Mouse (Mus musculus): ENCODE data around the gene Rae1. TPM values are rescaled to one million over a fixed set of nuclear protein-coding genes. Genes with fewer than 3 reads are reported as not detected.

The Rae1 gene
- polyA plus RNA-seq, 1 experiment from 2014 or later: 156 TPM

DNA sequence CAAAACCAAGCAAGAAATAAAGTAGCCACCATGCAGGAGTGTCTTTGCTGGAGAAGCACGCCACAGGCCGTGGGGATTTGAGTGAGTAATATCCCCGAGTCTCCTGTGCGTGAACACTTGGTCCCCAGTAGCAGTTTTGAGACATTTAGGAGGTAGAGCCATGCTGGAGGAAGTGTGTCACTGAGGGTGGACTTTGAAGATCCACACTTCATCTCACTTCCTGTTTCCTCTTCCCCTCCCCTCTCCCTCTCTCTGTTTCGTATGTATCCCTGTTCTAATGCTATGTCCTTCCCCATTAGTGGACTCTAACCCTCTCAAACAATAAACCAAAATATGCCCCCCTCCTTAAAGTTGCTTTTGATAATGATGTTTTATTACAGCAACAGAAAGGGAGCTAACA is 33.4 kb upstream of the Rae1 start:
- no peaks in the 10 kb centered on the region for H3K9me3 ChIP-seq (ENCODE audit: control insufficient read depth, low read length)
- no peaks in the 10 kb centered on the region for H3K4me1 ChIP-seq (replicated peaks; ENCODE audit: control insufficient read depth, insufficient read depth, low read length)
- no peak overlapping the region for H3K4me3 ChIP-seq (replicated peaks; ENCODE audit: low read length)
- WGBS: 84% methylated on average over 5 of the region's 5 CpGs
- no peaks in the 10 kb centered on the region for H3K36me3 ChIP-seq (ENCODE audit: control insufficient read depth, insufficient read depth)
- no peak overlapping the region for H3K4me2 ChIP-seq (ENCODE audit: low read length)
- no peaks in the 10 kb centered on the region for H3K27me3 ChIP-seq (replicated peaks; ENCODE audit: control insufficient read depth, insufficient read depth, low read length)
- no peak for ATAC-seq
- no peak overlapping the region for H3K27ac ChIP-seq (ENCODE audit: low read length)
- H3K9ac ChIP-seq (replicated peaks; ENCODE audit: low read depth, low read length): no peak overlapping the region

DNA sequence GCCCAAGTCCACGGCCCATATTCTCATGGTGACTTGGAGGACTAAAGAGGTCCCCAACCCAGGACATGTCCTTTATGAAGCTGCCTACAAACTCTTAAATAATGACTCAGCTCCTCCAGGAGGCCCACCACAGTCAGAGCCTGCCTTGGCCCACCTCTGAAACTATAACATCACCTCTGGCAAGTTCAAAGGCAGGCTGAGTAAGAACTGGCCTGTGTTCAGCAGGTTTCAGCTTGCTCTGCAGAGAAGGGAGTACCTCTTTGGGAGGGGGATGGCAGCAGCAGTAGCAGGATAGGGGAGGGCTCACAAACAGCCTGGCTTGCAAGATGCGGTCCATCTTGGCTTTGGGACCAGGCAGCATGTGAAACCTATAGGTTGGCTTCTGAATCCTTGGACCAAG is 28.1 kb upstream of the Rae1 start:
- no peaks in the 10 kb centered on the region for H3K9me3 ChIP-seq (ENCODE audit: control insufficient read depth, low read length)
- ATAC-seq: no peak
- 94% methylated on average over 2 of the region's 2 CpGs for WGBS
- H3K4me1 ChIP-seq (replicated peaks; ENCODE audit: control insufficient read depth, insufficient read depth, low read length): peaks cover under 1% of the 10 kb centered on the region
- no peak overlapping the region for H3K4me2 ChIP-seq (ENCODE audit: low read length)
- H3K27ac ChIP-seq (ENCODE audit: low read length): no peak overlapping the region
- no peaks in the 10 kb centered on the region for H3K27me3 ChIP-seq (replicated peaks; ENCODE audit: control insufficient read depth, insufficient read depth, low read length)
- no peak overlapping the region for H3K4me3 ChIP-seq (replicated peaks; ENCODE audit: low read length)
- no peaks in the 10 kb centered on the region for H3K36me3 ChIP-seq (ENCODE audit: control insufficient read depth, insufficient read depth)
- H3K9ac ChIP-seq (replicated peaks; ENCODE audit: low read depth, low read length): no peak overlapping the region

DNA sequence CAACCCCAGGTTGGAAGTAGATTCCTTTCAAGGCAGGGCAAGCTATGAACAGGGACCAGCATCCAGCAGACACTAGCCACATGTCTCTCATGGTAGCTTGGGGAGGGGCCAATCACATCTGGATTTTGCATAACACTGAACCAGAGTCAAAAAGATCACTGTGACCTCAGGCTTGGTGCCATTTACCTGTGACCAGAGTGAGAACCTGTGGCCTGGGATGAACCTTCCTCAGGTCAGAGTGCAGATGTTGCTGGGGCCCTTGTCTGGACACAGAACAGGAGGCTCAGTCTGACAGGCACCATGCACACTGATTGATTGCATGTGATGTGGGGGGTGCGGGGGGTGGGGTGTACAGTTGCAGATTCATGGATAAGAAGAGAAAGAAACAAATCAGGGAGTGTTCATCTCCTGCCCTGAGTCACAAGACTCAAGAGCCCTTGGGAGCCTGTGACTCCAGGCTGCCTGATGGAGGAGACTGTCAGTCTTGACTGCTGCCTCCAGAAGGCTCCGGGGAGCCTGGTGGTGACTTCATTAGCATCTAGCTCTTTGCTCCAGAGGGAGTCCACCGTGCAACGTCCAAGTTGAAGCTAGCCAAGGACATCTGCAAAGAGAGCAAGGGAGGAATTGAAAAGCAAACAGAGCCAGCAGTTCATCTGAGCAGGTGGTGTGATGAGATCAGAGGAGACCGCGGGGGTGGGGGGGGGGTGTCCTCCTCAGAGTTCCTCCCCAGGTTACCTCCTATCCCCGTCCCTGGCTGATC is 25.9 kb upstream of the Rae1 start:
- Histone ChIP-seq H3K4me3 (replicated peaks; ENCODE audit: low read length) (no peak overlapping the region), H3K27me3 (replicated peaks; ENCODE audit: control insufficient read depth, insufficient read depth, low read length) (no peaks in the 10 kb centered on the region), H3K27ac (ENCODE audit: low read length) (no peak overlapping the region), H3K9me3 (ENCODE audit: control insufficient read depth, low read length) (no peaks in the 10 kb centered on the region), H3K36me3 (ENCODE audit: control insufficient read depth, insufficient read depth) (no peaks in the 10 kb centered on the region), H3K4me1 (replicated peaks; ENCODE audit: control insufficient read depth, insufficient read depth, low read length) (peaks cover 12% of the 10 kb centered on the region), H3K9ac (replicated peaks; ENCODE audit: low read depth, low read length) (no peak overlapping the region), H3K4me2 (ENCODE audit: low read length) (no peak overlapping the region)
- ATAC-seq: no peak
- WGBS: 28% methylated on average over 7 of the region's 7 CpGs

DNA sequence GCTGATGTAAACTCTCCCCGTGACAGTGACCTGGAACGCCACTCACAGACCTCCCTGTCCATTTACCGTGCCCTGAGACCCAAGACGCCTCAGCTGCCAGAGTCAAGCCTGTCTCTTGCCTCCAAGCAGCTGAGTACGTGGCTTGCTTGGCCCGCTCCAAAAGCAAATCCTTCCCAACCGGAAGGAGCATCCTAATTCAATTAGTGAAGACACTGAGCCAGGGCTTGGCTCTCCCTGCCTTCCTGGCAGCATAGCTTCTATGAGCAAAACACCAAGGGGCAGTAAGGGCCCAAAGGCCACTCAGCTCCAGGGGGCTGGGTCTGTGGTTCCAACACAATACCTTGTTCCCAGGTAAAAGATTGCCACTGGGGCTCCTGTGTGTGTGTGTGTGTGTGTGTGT is 25.2 kb upstream of the Rae1 start:
- peaks cover 12% of the 10 kb centered on the region for H3K4me1 ChIP-seq (replicated peaks; ENCODE audit: control insufficient read depth, insufficient read depth, low read length)
- H3K4me3 ChIP-seq (replicated peaks; ENCODE audit: low read length): no peak overlapping the region
- H3K36me3 ChIP-seq (ENCODE audit: control insufficient read depth, insufficient read depth): no peaks in the 10 kb centered on the region
- H3K9ac ChIP-seq (replicated peaks; ENCODE audit: low read depth, low read length): no peak overlapping the region
- WGBS: 34% methylated on average over 7 of the region's 7 CpGs
- no peak overlapping the region for H3K27ac ChIP-seq (ENCODE audit: low read length)
- no peaks in the 10 kb centered on the region for H3K27me3 ChIP-seq (replicated peaks; ENCODE audit: control insufficient read depth, insufficient read depth, low read length)
- H3K9me3 ChIP-seq (ENCODE audit: control insufficient read depth, low read length): no peaks in the 10 kb centered on the region
- ATAC-seq: no peak
- no peak overlapping the region for H3K4me2 ChIP-seq (ENCODE audit: low read length)

DNA sequence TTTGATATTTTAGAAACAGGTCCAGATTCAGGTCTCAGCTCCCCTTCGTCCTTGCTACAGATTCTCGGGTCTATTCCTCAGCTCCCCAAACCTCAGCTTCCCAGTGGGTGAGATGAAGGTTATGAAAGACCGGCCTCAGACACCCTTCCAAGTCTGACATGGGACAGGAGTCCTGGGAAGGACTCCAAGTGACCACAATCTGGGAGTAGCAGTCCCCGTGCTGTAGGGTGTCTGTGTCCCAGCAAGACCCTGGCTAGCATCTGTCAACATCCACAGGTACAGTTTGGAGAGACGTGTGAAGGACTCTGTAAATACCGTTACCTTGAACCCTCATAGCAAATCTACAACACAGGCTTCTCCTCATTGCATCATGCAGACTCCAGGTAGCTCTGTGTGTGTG is 24.8 kb upstream of the Rae1 start:
- H3K4me2 ChIP-seq (ENCODE audit: low read length): no peak overlapping the region
- H3K4me3 ChIP-seq (replicated peaks; ENCODE audit: low read length): no peak overlapping the region
- H3K9me3 ChIP-seq (ENCODE audit: control insufficient read depth, low read length): no peaks in the 10 kb centered on the region
- ATAC-seq: no peak
- H3K4me1 ChIP-seq (replicated peaks; ENCODE audit: control insufficient read depth, insufficient read depth, low read length): peaks cover 12% of the 10 kb centered on the region
- no peaks in the 10 kb centered on the region for H3K27me3 ChIP-seq (replicated peaks; ENCODE audit: control insufficient read depth, insufficient read depth, low read length)
- H3K27ac ChIP-seq (ENCODE audit: low read length): no peak overlapping the region
- H3K36me3 ChIP-seq (ENCODE audit: control insufficient read depth, insufficient read depth): no peaks in the 10 kb centered on the region
- WGBS: 84% methylated on average over 6 of the region's 6 CpGs
- H3K9ac ChIP-seq (replicated peaks; ENCODE audit: low read depth, low read length): no peak overlapping the region

DNA sequence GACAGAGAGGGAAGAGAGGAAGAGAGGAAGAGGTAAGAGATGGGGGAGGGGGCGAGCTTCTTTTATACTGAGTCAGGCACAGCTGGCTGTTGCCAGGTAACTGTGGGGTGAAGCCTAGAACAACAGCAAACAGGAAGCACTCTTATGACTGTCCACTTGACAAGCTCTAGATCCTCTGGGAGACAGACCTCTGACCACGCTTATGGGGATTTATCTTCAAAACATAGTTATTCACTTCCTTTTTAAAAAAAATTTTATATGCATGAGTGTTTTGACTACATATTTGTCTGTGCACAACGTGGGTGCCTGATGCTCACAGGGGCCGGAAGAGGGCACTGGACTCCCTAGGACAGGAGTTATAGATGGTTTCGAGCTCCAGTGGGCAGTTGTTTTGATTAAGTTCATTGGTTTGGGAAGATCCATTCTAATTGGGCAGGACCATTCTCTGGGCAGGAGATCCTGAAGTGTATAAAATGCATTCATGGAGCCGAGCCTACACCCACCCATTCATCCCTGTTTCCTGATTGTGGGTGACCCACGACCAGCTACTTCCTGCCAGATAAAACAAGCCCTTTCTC is 23.2 kb upstream of the Rae1 start:
- Histone ChIP-seq H3K36me3 (ENCODE audit: control insufficient read depth, insufficient read depth) (no peaks in the 10 kb centered on the region), H3K4me1 (replicated peaks; ENCODE audit: control insufficient read depth, insufficient read depth, low read length) (peaks cover 12% of the 10 kb centered on the region), H3K9me3 (ENCODE audit: control insufficient read depth, low read length) (no peaks in the 10 kb centered on the region), H3K4me2 (ENCODE audit: low read length) (no peak overlapping the region), H3K4me3 (replicated peaks; ENCODE audit: low read length) (no peak overlapping the region), H3K9ac (replicated peaks; ENCODE audit: low read depth, low read length) (no peak overlapping the region), H3K27ac (ENCODE audit: low read length) (no peak overlapping the region), H3K27me3 (replicated peaks; ENCODE audit: control insufficient read depth, insufficient read depth, low read length) (no peaks in the 10 kb centered on the region)
- 23% methylated on average over 7 of the region's 7 CpGs for WGBS
- ATAC-seq: no peak

DNA sequence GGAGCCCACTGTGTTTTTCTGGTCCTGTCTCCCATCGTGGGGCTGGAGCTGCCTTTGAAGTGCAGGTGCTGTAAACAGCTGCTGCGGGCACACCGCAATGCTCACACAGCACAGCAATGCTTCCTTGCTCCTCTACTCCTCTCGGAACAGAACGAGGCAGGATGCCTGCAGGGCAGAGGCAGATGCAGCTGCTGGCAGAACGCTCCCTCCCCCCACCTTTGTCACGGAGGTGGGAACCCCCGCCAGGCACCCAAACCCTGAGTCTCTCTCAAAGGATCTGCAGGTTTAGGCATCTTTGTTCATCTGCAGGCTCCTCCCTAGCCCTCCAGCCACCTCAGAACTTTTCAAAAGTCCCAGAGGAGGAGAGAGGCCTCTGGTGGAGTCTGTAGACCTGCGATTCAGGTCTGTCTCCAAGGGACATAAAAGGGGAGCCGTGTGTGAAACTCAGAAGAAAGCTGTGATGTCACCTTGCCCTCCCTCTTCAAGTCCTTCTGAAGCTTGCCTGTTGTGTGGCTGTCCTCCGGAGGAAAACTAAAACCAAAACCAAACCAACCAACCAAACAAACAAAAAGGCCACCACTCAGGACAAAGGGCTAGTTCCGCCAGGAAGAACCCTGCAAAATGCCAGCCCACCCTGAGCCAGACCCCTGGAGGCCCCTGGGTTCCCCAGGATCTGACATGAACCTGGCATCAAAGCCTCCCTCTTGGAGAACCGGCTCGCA is 22.3 kb upstream of the Rae1 start, which contains the start of gene Spo11:
TSS of gene Spo11 (plus strand) at position 292 of the 722 bp plus-strand sequence.
- Histone ChIP-seq H3K9ac (replicated peaks; ENCODE audit: low read depth, low read length) (no peak within 1 kb of the TSS), H3K4me2 (ENCODE audit: low read length) (0 out of 2 replicates have a peak within 1 kb of the TSS, but pooled peaks have one; percentile 14), H3K27me3 (replicated peaks; ENCODE audit: control insufficient read depth, insufficient read depth, low read length) (no peaks in the 10 kb centered on the region), H3K4me3 (replicated peaks; ENCODE audit: low read length) (no peak within 1 kb of the TSS), H3K9me3 (ENCODE audit: control insufficient read depth, low read length) (no peaks in the 10 kb centered on the region), H3K4me1 (replicated peaks; ENCODE audit: control insufficient read depth, insufficient read depth, low read length) (peaks cover 12% of the 10 kb centered on the region), H3K36me3 (ENCODE audit: control insufficient read depth, insufficient read depth) (no peaks in the 10 kb centered on the region), H3K27ac (ENCODE audit: low read length) (peak within 1 kb of the TSS; percentile 18; the same call in 1 of the 2 replicates)
- WGBS: 9% methylated on average over 14 of the region's 14 CpGs
- no peak for ATAC-seq

DNA sequence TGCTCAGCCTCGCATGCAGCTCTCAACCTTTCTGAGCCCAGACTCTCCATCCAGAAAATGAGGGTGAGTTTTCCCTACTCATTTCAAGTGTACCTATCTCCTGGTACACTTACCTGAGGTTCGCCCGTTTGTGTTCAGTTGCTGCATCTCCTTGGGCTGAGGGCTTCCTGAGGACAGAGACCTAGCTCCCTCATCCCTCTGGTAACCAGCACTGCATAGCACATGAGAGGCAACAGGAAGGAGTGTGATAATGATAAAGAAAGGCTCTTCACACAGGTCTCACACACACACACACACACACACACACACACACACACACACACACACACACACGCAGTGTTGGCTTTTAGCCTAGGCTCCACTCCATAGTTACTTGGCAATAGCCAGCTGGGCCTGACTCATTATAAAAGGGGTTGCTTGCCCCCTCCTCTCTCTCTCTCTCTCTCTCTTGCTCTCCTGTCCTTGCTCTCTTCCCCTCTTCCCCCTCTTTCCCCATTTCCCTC is 21.7 kb upstream of the Rae1 start:
- H3K4me2 ChIP-seq (ENCODE audit: low read length): no peak overlapping the region
- no peaks in the 10 kb centered on the region for H3K27me3 ChIP-seq (replicated peaks; ENCODE audit: control insufficient read depth, insufficient read depth, low read length)
- H3K36me3 ChIP-seq (ENCODE audit: control insufficient read depth, insufficient read depth): no peaks in the 10 kb centered on the region
- peak overlapping the region; percentile 18; the same call in 1 of the 2 replicates for H3K27ac ChIP-seq (ENCODE audit: low read length)
- no peaks in the 10 kb centered on the region for H3K9me3 ChIP-seq (ENCODE audit: control insufficient read depth, low read length)
- no peak overlapping the region for H3K9ac ChIP-seq (replicated peaks; ENCODE audit: low read depth, low read length)
- H3K4me1 ChIP-seq (replicated peaks; ENCODE audit: control insufficient read depth, insufficient read depth, low read length): peaks cover 15% of the 10 kb centered on the region
- no peak overlapping the region for H3K4me3 ChIP-seq (replicated peaks; ENCODE audit: low read length)
- 0 out of 2 replicates have a peak, but pooled peaks have one; percentile 28 for ATAC-seq
- WGBS: 47% methylated on average over 4 of the region's 4 CpGs

DNA sequence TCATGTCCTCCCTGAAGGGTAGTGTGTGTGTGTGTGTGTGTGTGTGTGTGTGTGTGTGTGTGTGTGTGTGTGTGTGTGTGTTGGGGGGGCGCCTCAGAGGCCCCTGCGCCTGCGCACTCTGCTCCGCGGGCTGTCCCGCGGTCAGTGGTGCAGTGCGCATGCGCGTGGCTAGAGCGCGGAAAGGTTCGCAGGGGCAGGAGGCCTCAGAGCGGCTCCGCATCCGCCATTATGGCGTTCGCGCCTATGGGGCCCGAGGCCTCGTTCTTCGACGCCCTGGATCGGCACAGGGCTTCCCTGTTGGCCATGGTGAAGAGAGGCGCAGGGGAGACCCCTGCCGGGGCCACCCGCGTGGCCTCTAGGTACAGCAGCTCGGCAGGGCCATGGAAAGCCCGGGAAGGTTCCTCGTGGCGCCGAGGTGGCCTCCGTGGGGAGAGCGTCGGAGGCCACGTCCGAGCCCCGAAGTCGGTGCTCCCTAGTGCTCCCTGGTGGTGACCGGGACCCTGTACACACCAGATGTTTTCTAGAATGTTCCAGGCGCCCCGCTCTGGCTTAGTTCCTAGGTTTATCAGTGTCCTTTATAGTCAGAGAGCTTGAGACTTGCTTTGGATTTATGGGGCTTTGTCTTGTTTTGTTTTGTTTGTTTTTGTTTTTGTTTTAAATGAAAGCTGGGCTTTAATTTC is 20.1 kb upstream of the Rae1 start:
- Histone ChIP-seq H3K27ac (ENCODE audit: low read length) (no peak overlapping the region), H3K4me2 (ENCODE audit: low read length) (no peak overlapping the region), H3K9ac (replicated peaks; ENCODE audit: low read depth, low read length) (no peak overlapping the region), H3K36me3 (ENCODE audit: control insufficient read depth, insufficient read depth) (no peaks in the 10 kb centered on the region), H3K4me1 (replicated peaks; ENCODE audit: control insufficient read depth, insufficient read depth, low read length) (peaks cover 15% of the 10 kb centered on the region), H3K4me3 (replicated peaks; ENCODE audit: low read length) (no peak overlapping the region), H3K27me3 (replicated peaks; ENCODE audit: control insufficient read depth, insufficient read depth, low read length) (no peaks in the 10 kb centered on the region), H3K9me3 (ENCODE audit: control insufficient read depth, low read length) (no peaks in the 10 kb centered on the region)
- WGBS: 95% methylated on average over 43 of the region's 43 CpGs
- no peak for ATAC-seq

Measured in forebrain, embryonic 16.5 days (tissue).